Mouse (Mus musculus) gastrocnemius, adult 2 months (tissue): ENCODE data around the gene Themis. TPM values are rescaled to one million over a fixed set of nuclear protein-coding genes. Genes with fewer than 3 reads are reported as not detected.

Source experiments
- DNase-seq: peaks from one replicate; pipeline ENCODE4 v3.0.0; 2022
- H3K27ac ChIP-seq: fragments of 200-600 bp; 2 replicates; pipeline ENCODE4 v1.8.1; 2022; ENCODE audit warnings: mild to moderate bottlenecking
- H3K4me3 ChIP-seq: fragments of 200-600 bp; 2 replicates; pipeline ENCODE4 v1.8.1; 2022; ENCODE audit warnings: mild to moderate bottlenecking, moderate library complexity
- CTCF ChIP-seq: fragments of 200-600 bp; IDR thresholded peaks from 2 replicates; pipeline ENCODE4 v1.8.1; 2022; ENCODE audit warnings: antibody characterized with exemption, mild to moderate bottlenecking, moderate library complexity
- intact Hi-C: fragments of 180-260 bp; cut with DNase I; formaldehyde crosslinking; loops from one replicate; pipeline ENCODE4 v1.15.1; 2025
- total RNA-seq, 2 experiments: library from RNA; stranded (reverse); gene quantifications; 2 replicates each; pipeline ENCODE4 v1.2.3; 2021

The Themis gene
- total RNA-seq, 2 experiments from 2014 or later: not detected

DNA sequence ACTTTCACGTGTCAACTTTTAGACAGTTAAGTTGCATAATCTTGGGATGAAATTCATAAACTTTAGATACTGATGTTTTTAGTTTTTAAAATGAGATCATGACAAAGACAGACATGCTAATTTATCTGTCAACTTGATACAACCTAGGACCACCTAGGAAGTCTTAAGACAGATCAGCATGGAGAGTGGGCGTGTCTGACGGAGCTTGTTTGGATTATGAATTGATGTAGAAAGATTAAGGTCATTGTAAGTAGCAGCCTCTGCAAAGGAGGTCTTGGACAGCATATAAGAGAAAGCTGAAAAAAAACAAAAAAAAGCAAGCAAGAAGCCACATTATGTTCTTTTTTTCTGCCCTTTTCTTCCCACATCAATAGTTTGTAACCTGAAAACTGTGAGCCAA is 154.2 kb downstream of the Themis start:
- H3K4me3 ChIP-seq: no peak overlapping the region
- no peak for TF ChIP-seq CTCF
- intact Hi-C loops: no loop called here
- DNase-seq: no peak
- H3K27ac ChIP-seq: no peak overlapping the region

DNA sequence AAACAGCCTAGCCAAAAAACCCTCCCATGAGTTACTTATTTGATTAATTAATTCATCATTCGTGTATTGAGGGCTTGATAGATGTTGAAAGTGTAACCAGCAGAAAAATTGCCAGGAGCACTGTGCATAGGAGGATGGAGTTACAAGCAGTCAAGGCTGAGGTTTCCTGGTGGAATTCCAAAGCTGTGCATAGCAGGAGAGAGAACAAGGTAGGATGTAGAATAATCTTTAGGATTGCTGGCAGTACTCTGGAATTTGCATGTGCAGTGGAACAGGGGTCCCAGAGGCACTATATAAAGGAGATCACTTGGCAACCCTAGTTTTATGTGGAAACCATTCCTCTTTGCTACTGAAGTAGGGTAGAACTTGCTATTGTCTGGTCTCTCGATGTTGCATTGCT is 174.4 kb downstream of the Themis start:
- no peak for TF ChIP-seq CTCF
- Histone ChIP-seq H3K4me3 (no peak overlapping the region), H3K27ac (no peak overlapping the region)
- intact Hi-C loops: loop anchor here (5.0 kb wide), 1 partner anchor 355 kb away; no protein-coding TSS in a partner anchor
- no peak for DNase-seq

DNA sequence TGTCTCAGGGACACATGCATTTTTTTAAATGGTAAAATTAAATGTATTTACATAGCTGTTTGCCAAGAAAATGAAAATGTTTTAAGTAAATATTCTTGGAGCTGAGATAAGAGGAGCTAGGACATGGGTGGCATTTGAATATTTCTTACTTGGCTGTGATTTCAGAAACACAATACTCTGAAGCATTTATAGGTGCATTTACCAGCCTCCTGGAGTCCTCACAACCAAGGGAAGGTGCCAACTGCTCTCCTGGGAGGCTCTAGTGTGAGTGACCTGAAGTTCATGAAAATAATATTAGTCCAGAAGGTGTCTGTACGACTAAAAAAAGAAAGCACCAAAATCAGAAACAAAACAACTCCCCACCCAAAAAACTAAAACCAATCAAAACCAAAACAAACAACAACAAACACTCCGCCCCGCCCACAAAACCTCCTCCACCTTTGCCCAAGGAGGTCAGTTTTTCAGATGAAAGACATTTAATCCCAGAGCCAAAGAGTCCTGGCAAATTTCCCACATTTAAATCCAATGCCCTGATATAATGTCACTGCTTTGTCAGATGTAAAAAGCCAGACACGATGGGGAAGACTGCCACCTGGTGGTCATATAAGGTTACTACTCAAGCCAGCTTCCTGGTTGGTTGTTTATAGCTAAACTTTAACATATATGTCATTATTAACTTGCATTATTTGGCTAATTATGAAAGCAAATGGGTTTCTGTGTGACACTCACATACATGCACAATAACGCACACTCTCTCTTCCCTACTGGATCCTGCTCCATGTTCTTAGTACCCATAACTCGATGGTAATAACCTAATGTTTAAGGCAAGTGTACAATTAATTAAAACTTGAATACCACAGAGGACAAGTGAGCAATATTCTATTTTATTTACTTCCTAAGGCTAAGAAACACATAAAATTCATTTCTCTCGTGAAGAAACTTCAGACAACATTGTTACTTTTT is 175.9 kb downstream of the Themis start:
- TF ChIP-seq CTCF: peak; percentile 84
- no peak overlapping the region for H3K4me3 ChIP-seq
- peak; percentile 22 for DNase-seq
- intact Hi-C loops: loop anchor here (5.0 kb wide), 1 partner anchor 357 kb away; no protein-coding TSS in a partner anchor
- no peak overlapping the region for H3K27ac ChIP-seq

DNA sequence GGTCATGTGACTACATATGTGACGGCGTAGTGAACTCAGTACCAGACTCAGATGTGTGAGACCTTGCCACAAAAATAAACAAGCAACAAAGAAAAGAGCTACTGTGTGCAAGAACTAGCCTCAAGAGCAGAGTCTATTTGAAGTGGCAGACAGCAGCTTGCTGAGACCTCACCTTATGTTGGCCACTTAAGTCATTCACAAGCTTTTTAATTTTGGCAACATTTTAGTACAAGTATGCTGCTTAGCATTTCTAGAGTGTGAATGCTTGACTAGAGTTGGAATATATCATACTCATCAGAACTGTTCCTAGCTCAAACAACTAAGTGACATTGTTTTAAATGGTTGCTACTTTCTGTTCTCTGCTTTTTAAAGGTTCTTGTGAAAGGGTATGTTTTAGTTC is 188.0 kb downstream of the Themis start:
- intact Hi-C loops: no loop called here
- Histone ChIP-seq H3K4me3 (no peak overlapping the region), H3K27ac (no peak overlapping the region)
- TF ChIP-seq CTCF: no peak
- DNase-seq: no peak

DNA sequence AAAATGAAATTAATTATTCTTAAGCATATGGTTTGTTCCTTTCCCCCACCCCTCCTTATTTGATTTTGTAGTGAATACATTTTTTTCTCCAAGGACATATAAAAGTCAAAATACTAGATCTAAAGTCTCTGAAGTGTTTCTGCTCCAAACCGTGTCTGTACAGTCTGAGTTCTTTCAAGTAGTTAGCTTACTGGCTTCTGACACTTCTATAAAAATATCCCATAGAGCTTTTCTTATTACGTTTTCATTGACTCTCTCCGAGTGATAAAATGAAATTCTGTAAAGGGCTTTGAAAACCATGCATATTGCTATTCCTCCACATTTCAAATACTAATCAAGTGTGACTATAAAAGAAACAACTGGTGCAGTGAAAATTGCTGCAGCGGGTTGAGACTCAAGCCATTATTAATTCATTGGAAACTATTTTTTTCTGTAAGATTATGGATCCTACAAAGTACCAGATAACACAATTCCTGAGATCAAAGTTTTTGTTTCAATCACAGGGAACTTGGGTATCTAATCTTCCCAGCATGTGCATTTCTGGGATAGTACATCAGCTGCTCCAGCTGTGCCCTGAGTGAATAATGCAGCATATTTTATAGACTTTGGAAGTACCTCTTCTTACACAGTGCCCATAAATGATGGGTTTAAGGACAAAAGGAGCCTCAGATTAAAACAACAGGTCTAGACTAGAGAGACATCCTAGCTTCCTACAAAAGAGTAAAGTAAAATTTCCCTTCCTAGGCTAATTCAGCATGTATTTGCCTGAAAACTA is 202.6 kb downstream of the Themis start:
- Histone ChIP-seq H3K27ac (no peak overlapping the region), H3K4me3 (no peak overlapping the region)
- intact Hi-C loops: no loop called here
- DNase-seq: no peak
- TF ChIP-seq CTCF: no peak

GRCm38 (mm10) chr10:28874605-28875004 is 206.4 kb downstream of the Themis start:
- intact Hi-C loops: no loop called here
- TF ChIP-seq CTCF: no peak
- no peak for DNase-seq
- Histone ChIP-seq H3K4me3 (no peak overlapping the region), H3K27ac (no peak overlapping the region)

DNA sequence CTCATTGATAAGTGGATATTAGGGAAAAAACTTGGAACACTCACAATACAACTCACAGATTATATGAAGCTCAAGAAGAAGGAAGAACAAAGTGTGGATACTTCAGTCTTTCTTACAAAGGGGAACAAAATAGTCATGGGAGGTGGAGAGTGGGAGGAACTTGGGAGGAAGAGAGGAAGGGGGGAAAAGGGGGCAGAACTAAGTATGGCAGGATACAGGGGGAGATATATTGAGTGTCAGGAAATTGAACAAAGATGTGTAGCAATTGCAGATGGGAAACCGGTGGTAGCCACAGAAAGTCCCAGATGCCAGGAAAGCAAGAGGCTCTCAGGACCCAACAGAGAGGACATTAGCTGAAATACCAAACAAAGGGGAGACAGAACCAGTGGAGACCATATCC is 219.5 kb downstream of the Themis start:
- no peak for TF ChIP-seq CTCF
- Histone ChIP-seq H3K4me3 (no peak overlapping the region), H3K27ac (no peak overlapping the region)
- DNase-seq: no peak
- intact Hi-C loops: no loop called here

GRCm38 (mm10) chr10:28890886-28891285 is 222.7 kb downstream of the Themis start:
- DNase-seq: no peak
- no peak overlapping the region for H3K27ac ChIP-seq

GRCm38 (mm10) chr10:28898351-28898750 is 230.2 kb downstream of the Themis start:
- H3K4me3 ChIP-seq: no peak overlapping the region
- intact Hi-C loops: no loop called here
- H3K27ac ChIP-seq: no peak overlapping the region
- DNase-seq: no peak
- TF ChIP-seq CTCF: peak; percentile 22; the same call in 1 of the 2 replicates

More at GRCm38 (mm10) chr10:28890886-28891285, 222.7 kb downstream of the Themis start:
- intact Hi-C loops: no loop called here
- H3K4me3 ChIP-seq: no peak overlapping the region
- TF ChIP-seq CTCF: no peak
